Mouse (Mus musculus): ENCODE results near the gene Vsnl1. TPM values are rescaled to one million over a fixed set of nuclear protein-coding genes. Genes with fewer than 3 reads are reported as not detected.

Gene Vsnl1
- polyA plus RNA-seq, 1 experiment, result 0.36 TPM

- Histone ChIP-seq H3K36me3 (ENCODE audit: control insufficient read depth, insufficient read depth, low read length, poor library complexity, severe bottlenecking) (no peaks in the 10 kb centered on the region), H3K27ac (ENCODE audit: insufficient read depth, low read length) (no peak overlapping the region), H3K27me3 (ENCODE audit: control insufficient read depth, insufficient read depth, low read length, poor library complexity, severe bottlenecking) (no peaks in the 10 kb centered on the region), H3K4me3 (ENCODE audit: low read depth, low read length) (no peak overlapping the region), H3K9me3 (replicated peaks; ENCODE audit: control insufficient read depth, insufficient read depth, low read length, poor library complexity, severe bottlenecking) (no peaks in the 10 kb centered on the region), H3K4me1 (ENCODE audit: control insufficient read depth, insufficient read depth, low read length) (no peaks in the 10 kb centered on the region), H3K9ac (ENCODE audit: low read depth, poor library complexity, severe bottlenecking) (no peak overlapping the region)
- TF ChIP-seq POLR2A (IDR thresholded peaks at IDR 0.05; ENCODE audit: insufficient read depth, low read length), result no peak
- TF ChIP-seq CTCF (IDR thresholded peaks at IDR 0.05; ENCODE audit: low read depth, low read length), result no peak
- TF ChIP-seq EP300 (IDR thresholded peaks at IDR 0.05; ENCODE audit: insufficient read depth, low read depth, low read length), result no peak
Measured at GRCm38 (mm10) chr12:11348423-11348822, 88.0 kb downstream of the Vsnl1 start.

DNA sequence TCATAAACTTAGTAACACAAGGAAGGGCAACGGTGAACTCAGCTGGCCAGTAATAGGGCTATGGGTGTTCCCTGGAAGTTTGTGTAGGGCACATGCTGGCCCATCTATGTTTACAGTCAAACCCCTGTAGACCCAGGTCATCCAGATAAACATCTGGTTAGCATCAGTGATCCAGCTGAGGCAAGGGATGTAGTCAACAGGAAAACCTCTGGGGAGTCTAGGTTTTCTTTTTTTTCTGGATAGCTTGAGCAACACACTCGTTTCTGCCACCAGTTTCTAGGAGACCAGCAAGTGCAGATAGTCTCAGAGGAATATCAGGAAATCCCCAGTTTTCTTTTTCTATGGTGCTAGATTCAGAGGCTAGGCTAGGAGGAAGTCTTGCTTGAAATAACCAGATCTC lies 90.5 kb downstream of the Vsnl1 start:
- TF ChIP-seq POLR2A (IDR thresholded peaks at IDR 0.05; ENCODE audit: insufficient read depth, low read length), result no peak
- no peak for TF ChIP-seq CTCF (IDR thresholded peaks at IDR 0.05; ENCODE audit: low read depth, low read length)
- TF ChIP-seq EP300 (IDR thresholded peaks at IDR 0.05; ENCODE audit: insufficient read depth, low read depth, low read length), result no peak
- H3K9me3 ChIP-seq (replicated peaks; ENCODE audit: control insufficient read depth, insufficient read depth, low read length, poor library complexity, severe bottlenecking), result no peaks in the 10 kb centered on the region
- no peak overlapping the region for H3K9ac ChIP-seq (ENCODE audit: low read depth, poor library complexity, severe bottlenecking)
- no peak overlapping the region for H3K27ac ChIP-seq (ENCODE audit: insufficient read depth, low read length)
- H3K4me3 ChIP-seq (ENCODE audit: low read depth, low read length), result no peak overlapping the region
- H3K36me3 ChIP-seq (ENCODE audit: control insufficient read depth, insufficient read depth, low read length, poor library complexity, severe bottlenecking), result no peaks in the 10 kb centered on the region
- H3K27me3 ChIP-seq (ENCODE audit: control insufficient read depth, insufficient read depth, low read length, poor library complexity, severe bottlenecking), result no peaks in the 10 kb centered on the region
- H3K4me1 ChIP-seq (ENCODE audit: control insufficient read depth, insufficient read depth, low read length), result no peaks in the 10 kb centered on the region

GRCm38 (mm10) chr12:11342020-11342600 lies 94.3 kb downstream of the Vsnl1 start:
- Histone ChIP-seq H3K4me3 (ENCODE audit: low read depth, low read length) (no peak overlapping the region), H3K27ac (ENCODE audit: insufficient read depth, low read length) (no peak overlapping the region), H3K9ac (ENCODE audit: low read depth, poor library complexity, severe bottlenecking) (no peak overlapping the region), H3K27me3 (ENCODE audit: control insufficient read depth, insufficient read depth, low read length, poor library complexity, severe bottlenecking) (no peaks in the 10 kb centered on the region), H3K9me3 (replicated peaks; ENCODE audit: control insufficient read depth, insufficient read depth, low read length, poor library complexity, severe bottlenecking) (no peaks in the 10 kb centered on the region), H3K4me1 (ENCODE audit: control insufficient read depth, insufficient read depth, low read length) (no peaks in the 10 kb centered on the region), H3K36me3 (ENCODE audit: control insufficient read depth, insufficient read depth, low read length, poor library complexity, severe bottlenecking) (no peaks in the 10 kb centered on the region)
- TF ChIP-seq EP300 (IDR thresholded peaks at IDR 0.05; ENCODE audit: insufficient read depth, low read depth, low read length) (no peak), POLR2A (IDR thresholded peaks at IDR 0.05; ENCODE audit: insufficient read depth, low read length) (no peak), CTCF (IDR thresholded peaks at IDR 0.05; ENCODE audit: low read depth, low read length) (no peak)

GRCm38 (mm10) chr12:11338251-11338650 lies 98.2 kb downstream of the Vsnl1 start:
- H3K9me3 ChIP-seq (replicated peaks; ENCODE audit: control insufficient read depth, insufficient read depth, low read length, poor library complexity, severe bottlenecking), result no peaks in the 10 kb centered on the region
- H3K4me3 ChIP-seq (ENCODE audit: low read depth, low read length), result no peak overlapping the region
- H3K36me3 ChIP-seq (ENCODE audit: control insufficient read depth, insufficient read depth, low read length, poor library complexity, severe bottlenecking), result no peaks in the 10 kb centered on the region
- H3K27me3 ChIP-seq (ENCODE audit: control insufficient read depth, insufficient read depth, low read length, poor library complexity, severe bottlenecking), result no peaks in the 10 kb centered on the region; the same call in 1 of the 2 replicates
- TF ChIP-seq POLR2A (IDR thresholded peaks at IDR 0.05; ENCODE audit: insufficient read depth, low read length) (no peak), EP300 (IDR thresholded peaks at IDR 0.05; ENCODE audit: insufficient read depth, low read depth, low read length) (no peak), CTCF (IDR thresholded peaks at IDR 0.05; ENCODE audit: low read depth, low read length) (no peak)
- H3K4me1 ChIP-seq (ENCODE audit: control insufficient read depth, insufficient read depth, low read length), result no peaks in the 10 kb centered on the region
- no peak overlapping the region for H3K9ac ChIP-seq (ENCODE audit: low read depth, poor library complexity, severe bottlenecking)
- no peak overlapping the region for H3K27ac ChIP-seq (ENCODE audit: insufficient read depth, low read length)

- no peak for TF ChIP-seq EP300 (IDR thresholded peaks at IDR 0.05; ENCODE audit: insufficient read depth, low read depth, low read length)
- no peak for TF ChIP-seq CTCF (IDR thresholded peaks at IDR 0.05; ENCODE audit: low read depth, low read length)
- no peak for TF ChIP-seq POLR2A (IDR thresholded peaks at IDR 0.05; ENCODE audit: insufficient read depth, low read length)
- Histone ChIP-seq H3K27me3 (ENCODE audit: control insufficient read depth, insufficient read depth, low read length, poor library complexity, severe bottlenecking) (no peaks in the 10 kb centered on the region; the same call in 1 of the 2 replicates), H3K9ac (ENCODE audit: low read depth, poor library complexity, severe bottlenecking) (no peak overlapping the region), H3K9me3 (replicated peaks; ENCODE audit: control insufficient read depth, insufficient read depth, low read length, poor library complexity, severe bottlenecking) (no peaks in the 10 kb centered on the region), H3K36me3 (ENCODE audit: control insufficient read depth, insufficient read depth, low read length, poor library complexity, severe bottlenecking) (no peaks in the 10 kb centered on the region), H3K4me3 (ENCODE audit: low read depth, low read length) (no peak overlapping the region), H3K4me1 (ENCODE audit: control insufficient read depth, insufficient read depth, low read length) (no peaks in the 10 kb centered on the region), H3K27ac (ENCODE audit: insufficient read depth, low read length) (no peak overlapping the region)
Measured at GRCm38 (mm10) chr12:11336845-11337244, 99.6 kb downstream of the Vsnl1 start.

DNA sequence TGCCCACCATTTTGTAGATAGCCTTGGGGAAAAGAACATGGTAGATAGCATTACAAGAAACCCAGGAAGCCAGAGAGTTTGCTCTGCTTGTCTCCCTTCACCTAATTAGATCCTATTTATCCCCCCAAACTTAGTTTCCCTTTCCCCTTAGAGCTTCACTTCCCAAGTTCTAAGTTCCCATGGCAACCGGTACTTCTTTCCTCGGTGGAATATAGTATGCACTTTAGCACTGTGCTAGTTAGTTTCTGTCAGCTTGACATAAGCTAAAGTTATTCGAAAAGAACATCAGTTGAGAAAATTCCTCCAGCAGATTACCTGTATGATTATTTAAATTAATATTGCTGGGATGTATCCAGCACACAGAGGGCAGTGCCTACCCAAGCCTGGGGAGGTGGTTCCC lies 109.9 kb downstream of the Vsnl1 start:
- no peak overlapping the region for H3K27ac ChIP-seq (ENCODE audit: insufficient read depth, low read length)
- H3K4me1 ChIP-seq (ENCODE audit: control insufficient read depth, insufficient read depth, low read length), result no peaks in the 10 kb centered on the region
- H3K9me3 ChIP-seq (replicated peaks; ENCODE audit: control insufficient read depth, insufficient read depth, low read length, poor library complexity, severe bottlenecking), result no peaks in the 10 kb centered on the region
- H3K9ac ChIP-seq (ENCODE audit: low read depth, poor library complexity, severe bottlenecking), result no peak overlapping the region
- no peaks in the 10 kb centered on the region for H3K27me3 ChIP-seq (ENCODE audit: control insufficient read depth, insufficient read depth, low read length, poor library complexity, severe bottlenecking)
- H3K4me3 ChIP-seq (ENCODE audit: low read depth, low read length), result no peak overlapping the region
- TF ChIP-seq CTCF (IDR thresholded peaks at IDR 0.05; ENCODE audit: low read depth, low read length), result no peak
- TF ChIP-seq POLR2A (IDR thresholded peaks at IDR 0.05; ENCODE audit: insufficient read depth, low read length), result no peak
- no peak for TF ChIP-seq EP300 (IDR thresholded peaks at IDR 0.05; ENCODE audit: insufficient read depth, low read depth, low read length)
- H3K36me3 ChIP-seq (ENCODE audit: control insufficient read depth, insufficient read depth, low read length, poor library complexity, severe bottlenecking), result no peaks in the 10 kb centered on the region

Data from ES-Bruce4 (cell line).